Mouse (Mus musculus): ENCODE measurements around the gene Ttyh1.

Ttyh1 gene

GRCm38 (mm10) chr7:4164090-4164910 is 45.1 kb downstream of the Ttyh1 start, which contains the start of gene Cdc42ep5:
Gene Cdc42ep5, minus strand, starts transcription at chr7:4164860.
- ATAC-seq (ENCODE audit: insufficient number of reproducible peaks, low FRiP score, low TSS enrichment) = no peak

- ATAC-seq (ENCODE audit: insufficient number of reproducible peaks, low FRiP score, low TSS enrichment) = no peak
Measured at GRCm38 (mm10) chr7:4165286-4165685, 46.1 kb downstream of the Ttyh1 start.

GRCm38 (mm10) chr7:4167098-4167497 is 47.9 kb downstream of the Ttyh1 start:
- no peak for ATAC-seq (ENCODE audit: insufficient number of reproducible peaks, low FRiP score, low TSS enrichment)

- no peak for ATAC-seq (ENCODE audit: insufficient number of reproducible peaks, low FRiP score, low TSS enrichment)
Measured at GRCm38 (mm10) chr7:4170193-4170938, 51.2 kb downstream of the Ttyh1 start.

GRCm38 (mm10) chr7:4178438-4178837 is 59.2 kb downstream of the Ttyh1 start:
- ATAC-seq (ENCODE audit: insufficient number of reproducible peaks, low FRiP score, low TSS enrichment) = no peak

Data from cerebellum, adult (tissue).